Mouse (Mus musculus) erythroblast, embryonic 14.5 days (primary cell): ENCODE data around the gene Opn5. TPM values are rescaled to one million over a fixed set of nuclear protein-coding genes. Genes with fewer than 3 reads are reported as not detected.

ENCODE experiments used
- H3K27me3 ChIP-seq: 2 replicates; pipeline ENCODE4 v1.6.1; 2012; ENCODE audit warnings: inconsistent platforms; ENCODE audit not compliant: control insufficient read depth
- H3K36me3 ChIP-seq: 2 replicates; pipeline ENCODE4 v1.6.1; 2012; ENCODE audit warnings: mild to moderate bottlenecking, inconsistent platforms; ENCODE audit not compliant: control insufficient read depth
- H3K4me1 ChIP-seq: 2 replicates; pipeline ENCODE4 v1.6.1; 2012; ENCODE audit warnings: inconsistent platforms; ENCODE audit not compliant: control insufficient read depth
- H3K4me3 ChIP-seq: replicated peaks from 2 replicates; pipeline ENCODE3; 2012; ENCODE audit warnings: moderate library complexity, mild to moderate bottlenecking, inconsistent platforms
- H3K9me3 ChIP-seq: 2 replicates; pipeline ENCODE4 v1.6.1; 2012; ENCODE audit warnings: low read length, inconsistent platforms, mixed read lengths; ENCODE audit not compliant: control insufficient read depth
- GATA1 ChIP-seq: IDR thresholded peaks from 2 replicates; pipeline ENCODE4 v1.6.1; 2012; ENCODE audit warnings: low read length, inconsistent platforms, mixed read lengths
- TAL1 ChIP-seq: IDR thresholded peaks from 3 replicates; pipeline ENCODE4 v1.6.1; 2012; ENCODE audit warnings: low read length, inconsistent platforms, mixed read lengths
- polyA plus RNA-seq: library from polyadenylated mRNA; stranded (reverse); fragments of >175 nt; gene quantifications from 2 replicates; pipeline ENCODE4 v1.2.3, GENCODE M21; 2012

Gene Opn5
- not detected in 2 replicates for polyA plus RNA-seq

DNA sequence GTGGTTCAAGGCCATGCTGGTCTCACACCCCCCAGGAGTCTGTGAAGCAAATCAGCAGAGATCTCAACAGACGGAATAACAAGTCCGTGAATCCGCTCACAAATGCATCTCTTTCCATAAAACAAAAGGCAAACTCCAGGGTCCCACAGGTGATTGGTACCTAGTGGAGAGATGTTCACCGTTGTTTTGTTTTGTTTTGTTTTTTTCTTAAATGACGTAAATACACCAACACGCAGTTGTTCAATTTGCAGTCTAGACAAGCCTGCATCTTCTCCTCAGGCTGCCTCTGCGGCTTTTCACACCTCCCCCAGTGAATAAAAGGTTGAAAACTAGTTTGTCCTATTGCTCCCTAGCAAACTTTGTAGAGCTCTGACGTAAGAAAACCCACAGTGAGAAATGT lies at the start of gene Opn5:
Gene Opn5, minus strand, starts transcription at position 101 of the 400 bp plus-strand sequence.
- H3K9me3 ChIP-seq = no peaks in the 10 kb centered on the region
- no peak within 1 kb of the TSS for H3K4me3 ChIP-seq
- no peaks in the 10 kb centered on the region for H3K36me3 ChIP-seq
- H3K27me3 ChIP-seq = no peaks in the 10 kb centered on the region
- H3K4me1 ChIP-seq = no peaks in the 10 kb centered on the region
- TF ChIP-seq TAL1 = no peak

DNA sequence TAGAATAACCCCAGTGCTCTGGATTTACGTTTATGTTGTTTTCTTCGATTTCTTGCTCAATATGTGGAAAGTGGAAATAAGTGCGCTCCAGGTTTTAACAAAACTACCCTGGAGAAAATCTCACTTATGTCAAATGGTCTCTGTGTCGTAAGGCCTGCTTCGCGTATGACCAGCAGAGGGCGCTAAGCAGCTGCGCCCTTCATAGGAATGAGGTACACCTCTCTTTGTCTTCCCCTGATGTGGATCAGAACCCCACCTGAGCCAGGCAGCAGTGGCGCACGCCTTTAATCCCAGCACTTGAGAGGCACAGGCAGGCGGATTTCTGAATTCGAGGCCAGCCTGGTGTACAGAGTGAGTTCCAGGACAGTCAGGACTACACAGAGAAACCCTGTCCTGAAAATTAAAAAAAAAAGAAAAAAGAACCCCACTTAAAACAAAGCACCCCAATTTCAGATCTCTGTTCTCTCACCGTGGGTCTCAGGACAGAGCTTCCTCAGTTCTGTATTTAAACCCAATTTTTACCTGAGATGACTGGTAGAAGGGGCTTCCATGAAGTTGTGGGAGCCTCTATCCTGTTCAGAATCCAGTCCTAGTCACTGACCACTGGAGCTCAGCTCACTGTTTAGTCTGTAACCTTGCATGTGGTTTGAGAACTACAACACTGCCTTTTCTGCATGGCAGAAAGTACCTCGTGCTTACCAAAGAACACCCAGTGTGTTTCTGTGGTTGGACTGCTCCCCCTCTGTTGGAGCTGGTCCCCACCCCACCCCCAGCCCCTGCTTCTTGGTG lies 47.6 kb upstream of the Opn5 start:
- Histone ChIP-seq H3K27me3 (no peaks in the 10 kb centered on the region), H3K4me1 (no peaks in the 10 kb centered on the region), H3K4me3 (no peak overlapping the region), H3K9me3 (peaks cover 3% of the 10 kb centered on the region; the same call in 1 of the 2 replicates), H3K36me3 (no peaks in the 10 kb centered on the region)
- TF ChIP-seq TAL1 = no peak
- TF ChIP-seq GATA1 = no peak

GRCm38 (mm10) chr17:42643416-42643815 lies 32.2 kb upstream of the Opn5 start:
- Histone ChIP-seq H3K9me3 (peaks cover 14% of the 10 kb centered on the region), H3K4me3 (no peak overlapping the region), H3K4me1 (no peaks in the 10 kb centered on the region), H3K27me3 (no peaks in the 10 kb centered on the region), H3K36me3 (no peaks in the 10 kb centered on the region)
- TF ChIP-seq TAL1 = no peak
- TF ChIP-seq GATA1 = no peak

- Histone ChIP-seq H3K4me1 (no peaks in the 10 kb centered on the region), H3K9me3 (peaks cover 3% of the 10 kb centered on the region), H3K27me3 (no peaks in the 10 kb centered on the region), H3K36me3 (no peaks in the 10 kb centered on the region), H3K4me3 (no peak overlapping the region)
- TF ChIP-seq TAL1 = no peak
- TF ChIP-seq GATA1 = no peak
Observed at GRCm38 (mm10) chr17:42630206-42630605, 19.0 kb upstream of the Opn5 start.

DNA sequence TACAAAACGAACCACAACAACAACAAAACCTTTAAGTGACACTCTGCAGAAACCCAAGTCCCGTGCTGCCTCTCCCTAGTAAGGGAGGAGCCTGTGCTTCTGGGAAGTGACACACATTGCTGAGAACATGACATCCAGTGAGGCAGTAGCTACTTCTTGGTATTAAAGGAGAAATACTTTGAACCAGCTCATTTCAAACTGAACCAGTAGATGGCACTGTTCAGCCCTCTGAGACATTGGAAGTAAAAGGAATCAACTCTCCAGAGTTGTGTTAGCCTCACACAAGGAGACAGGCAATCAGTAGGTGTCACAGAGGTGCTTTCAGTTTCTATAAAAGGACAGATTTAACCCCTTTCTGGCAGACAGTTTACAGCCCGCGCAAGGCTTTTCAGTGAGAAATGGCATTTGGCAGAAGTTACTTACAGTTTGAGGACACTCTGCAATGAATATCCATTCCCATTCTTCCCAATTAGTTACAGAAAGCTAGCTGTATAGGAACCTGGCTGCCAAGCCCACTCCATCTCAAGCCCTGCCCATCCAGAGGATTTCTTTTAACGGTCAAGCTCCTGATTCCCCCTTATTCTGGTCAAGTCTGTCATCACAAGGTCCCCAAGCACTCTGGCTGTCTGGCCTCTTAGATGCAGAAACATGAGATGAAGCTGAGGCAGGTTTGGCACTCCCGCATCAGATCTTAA lies 2.0 kb upstream of the Opn5 start:
- Histone ChIP-seq H3K4me3 (no peak overlapping the region), H3K27me3 (no peaks in the 10 kb centered on the region), H3K9me3 (no peaks in the 10 kb centered on the region), H3K36me3 (no peaks in the 10 kb centered on the region), H3K4me1 (no peaks in the 10 kb centered on the region)
- TF ChIP-seq TAL1 (no peak), GATA1 (no peak)

DNA sequence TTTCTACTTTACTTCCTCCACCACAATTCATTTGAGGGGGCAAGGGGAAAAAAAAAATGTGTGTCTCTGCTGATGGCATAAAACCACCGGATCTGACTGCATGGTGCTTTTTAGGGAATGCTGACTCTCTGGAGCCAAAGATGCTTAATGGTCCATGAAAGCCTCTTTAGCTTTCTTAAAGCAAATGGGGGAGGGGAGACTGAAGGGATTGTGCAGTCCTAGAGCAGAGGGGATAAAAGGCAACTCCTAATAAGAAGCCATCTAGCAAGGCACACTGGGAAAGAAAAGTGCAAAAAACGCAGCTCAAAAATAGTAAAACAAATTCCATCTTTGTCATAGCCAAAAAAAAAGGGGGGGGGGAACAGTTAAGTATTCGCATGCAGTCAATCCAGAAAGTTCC lies 2.9 kb downstream of the Opn5 start:
- no peaks in the 10 kb centered on the region for H3K4me1 ChIP-seq
- H3K36me3 ChIP-seq = no peaks in the 10 kb centered on the region
- no peaks in the 10 kb centered on the region; the same call in 1 of the 2 replicates for H3K9me3 ChIP-seq
- H3K27me3 ChIP-seq = no peaks in the 10 kb centered on the region
- TF ChIP-seq TAL1 (no peak), GATA1 (no peak)
- no peak overlapping the region for H3K4me3 ChIP-seq

GRCm38 (mm10) chr17:42602829-42603784 lies 8.1 kb downstream of the Opn5 start:
- Histone ChIP-seq H3K4me1 (no peaks in the 10 kb centered on the region), H3K9me3 (no peaks in the 10 kb centered on the region; the same call in 1 of the 2 replicates), H3K36me3 (no peaks in the 10 kb centered on the region), H3K27me3 (no peaks in the 10 kb centered on the region), H3K4me3 (no peak overlapping the region)
- TF ChIP-seq TAL1 = no peak
- no peak for TF ChIP-seq GATA1

- Histone ChIP-seq H3K27me3 (no peaks in the 10 kb centered on the region), H3K4me1 (no peaks in the 10 kb centered on the region), H3K36me3 (no peaks in the 10 kb centered on the region), H3K4me3 (no peak overlapping the region), H3K9me3 (peaks cover 3% of the 10 kb centered on the region; the same call in 1 of the 2 replicates)
- TF ChIP-seq GATA1 (no peak), TAL1 (no peak)
Observed at GRCm38 (mm10) chr17:42586486-42586885, 24.7 kb downstream of the Opn5 start.

GRCm38 (mm10) chr17:42583029-42583331 lies 28.2 kb downstream of the Opn5 start:
- no peaks in the 10 kb centered on the region for H3K4me1 ChIP-seq
- H3K4me3 ChIP-seq = no peak overlapping the region
- no peaks in the 10 kb centered on the region for H3K36me3 ChIP-seq
- no peaks in the 10 kb centered on the region for H3K9me3 ChIP-seq
- no peaks in the 10 kb centered on the region for H3K27me3 ChIP-seq
- TF ChIP-seq TAL1 (no peak), GATA1 (no peak)
